Mouse (Mus musculus): ENCODE measurements around the gene Il21r.

- no peak for TF ChIP-seq MAX (IDR thresholded peaks at IDR 0.05; ENCODE audit: low read depth)
- no peak for TF ChIP-seq POLR2A (IDR thresholded peaks at IDR 0.05; ENCODE audit: insufficient read length, low read depth)
- TF ChIP-seq TCF12 (IDR thresholded peaks at IDR 0.05; ENCODE audit: insufficient read depth, poor library complexity, severe bottlenecking), result no peak
- no peak for TF ChIP-seq USF1 (IDR thresholded peaks at IDR 0.05; ENCODE audit: low read depth)
These were observed 2.5 kb downstream of the Il21r start for GRCm38 (mm10) chr7:125605725-125606139.
